Mouse (Mus musculus) G1E (cell line): ENCODE data around the gene Tango6.

Experiments
- CTCF ChIP-seq: IDR thresholded peaks from 2 replicates; pipeline ENCODE4 v1.5.1; 2012; ENCODE audit warnings: low read depth, low read length, inconsistent platforms, mixed read lengths
- GATA1 ChIP-seq: IDR thresholded peaks from 2 replicates; pipeline ENCODE4 v1.6.1; 2012; ENCODE audit warnings: borderline replicate concordance, low read length, inconsistent platforms, mixed read lengths
- TAL1 ChIP-seq: conservative IDR thresholded peaks from 2 replicates; pipeline ENCODE4 v1.6.1; 2012; ENCODE audit warnings: low read depth, low read length, inconsistent platforms, mixed read lengths

GRCm38 (mm10) chr8:106644957-106645356 is 37.9 kb upstream of the Tango6 start:
- no peak for TF ChIP-seq TAL1
- TF ChIP-seq CTCF: no peak
- no peak for TF ChIP-seq GATA1
